Mouse (Mus musculus) E14TG2a.4 (cell line): ENCODE data around the gene Dpyd.

Experiments used
- CTCF ChIP-seq: conservative IDR thresholded peaks from 2 replicates; pipeline ENCODE4 v1.5.1; 2014; ENCODE audit warnings: low read length
- NANOG ChIP-seq: IDR thresholded peaks from 2 replicates; pipeline ENCODE4 v1.6.1; 2014; ENCODE audit warnings: borderline replicate concordance, low read length, mixed read lengths
- POU5F1 ChIP-seq: IDR thresholded peaks from 2 replicates; pipeline ENCODE4 v1.6.1; 2014; ENCODE audit warnings: low read length, borderline replicate concordance

GRCm38 (mm10) chr3:119368931-119369330 lies 807.0 kb downstream of the Dpyd start:
- TF ChIP-seq CTCF (no peak), NANOG (no peak), POU5F1 (no peak)
